Mouse (Mus musculus) naive thymus-derived CD4-positive, alpha-beta T cell, adult 5 months (primary cell): ENCODE results near the gene Krtap4-1. TPM values are rescaled to one million over a fixed set of nuclear protein-coding genes. Genes with fewer than 3 reads are reported as not detected.

Source experiments
- polyA plus RNA-seq: library from polyadenylated mRNA; unstranded; fragments of 100-300 nt; shearing (Covaris generic); gene quantifications from one replicate; pipeline ENCODE4 v1.2.1, GENCODE M21; 2017

The Krtap4-1 gene
- polyA plus RNA-seq = not detected

GRCm38 (mm10) chr11:99628138-99628537, at the start of gene Krtap4-1:
Gene Krtap4-1 (minus strand): TSS chr11:99628238.

GRCm38 (mm10) chr11:99665860-99666259, 37.8 kb upstream of the Krtap4-1 start, which contains the start of gene Krtap4-6:
Gene Krtap4-6 (minus strand): TSS chr11:99665960.

DNA sequence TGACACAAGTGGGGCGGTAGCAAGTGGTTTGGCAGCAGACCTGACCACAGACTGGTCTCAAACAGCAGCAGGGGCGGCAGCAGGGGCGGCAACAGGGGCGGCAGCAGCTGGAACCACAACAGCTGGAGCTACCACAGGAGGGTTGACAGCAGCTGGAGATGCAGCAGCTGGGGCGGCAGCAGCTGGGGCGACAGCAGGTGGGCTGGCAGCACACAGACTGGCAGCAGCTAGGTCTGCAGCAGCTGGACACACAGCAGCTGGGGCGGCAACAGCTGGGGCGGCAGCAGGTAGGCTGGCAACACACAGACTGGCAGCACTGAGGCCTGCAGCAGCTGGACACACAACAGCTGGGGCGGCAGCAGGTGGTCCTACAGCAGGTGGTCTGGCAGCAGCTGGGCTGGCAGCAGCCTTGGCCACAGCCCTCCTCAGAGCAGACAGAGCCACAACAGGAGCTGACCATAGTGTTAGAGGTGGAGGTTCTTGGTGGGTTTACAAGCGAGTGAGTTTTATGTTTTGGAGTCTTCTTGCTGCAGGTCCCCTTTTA, 30.5 kb upstream of the Krtap4-1 start, which contains the start of gene Gm11563:
Gm11563 (minus strand) TSS at position 494 of the 544 bp plus-strand sequence.

GRCm38 (mm10) chr11:99650136-99650535, 22.1 kb upstream of the Krtap4-1 start, which contains the start of gene Gm11555:
Gene Gm11555 (minus strand): TSS chr11:99650236.

DNA sequence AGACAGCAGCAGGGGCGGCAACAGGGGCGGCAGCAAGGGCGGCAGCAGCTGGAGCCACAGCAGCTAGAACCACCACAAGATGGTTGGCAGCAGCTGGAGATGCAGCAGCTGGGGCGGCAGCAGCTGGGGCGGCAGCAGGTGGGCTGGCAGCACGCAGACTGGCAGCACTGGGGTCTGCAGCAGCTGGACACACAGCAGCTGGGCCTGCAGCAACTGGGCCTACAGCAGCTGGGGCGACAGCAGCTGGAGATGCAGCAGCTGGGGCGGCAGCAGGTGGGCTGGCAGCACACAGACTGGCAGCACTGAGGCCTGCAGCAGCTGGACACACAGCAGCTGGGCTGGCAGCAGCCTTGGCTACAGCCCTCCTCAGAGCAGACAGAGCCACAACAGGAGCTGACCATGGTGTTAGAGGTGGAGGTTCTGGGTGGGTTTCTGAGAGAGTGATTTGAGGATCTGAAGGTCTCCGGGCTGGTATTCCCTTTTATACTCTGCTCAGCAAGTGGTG, 15.6 kb upstream of the Krtap4-1 start, which contains the start of gene Krtap4-7:
Krtap4-7 (minus strand) TSS at position 455 of the 505 bp plus-strand sequence.

DNA sequence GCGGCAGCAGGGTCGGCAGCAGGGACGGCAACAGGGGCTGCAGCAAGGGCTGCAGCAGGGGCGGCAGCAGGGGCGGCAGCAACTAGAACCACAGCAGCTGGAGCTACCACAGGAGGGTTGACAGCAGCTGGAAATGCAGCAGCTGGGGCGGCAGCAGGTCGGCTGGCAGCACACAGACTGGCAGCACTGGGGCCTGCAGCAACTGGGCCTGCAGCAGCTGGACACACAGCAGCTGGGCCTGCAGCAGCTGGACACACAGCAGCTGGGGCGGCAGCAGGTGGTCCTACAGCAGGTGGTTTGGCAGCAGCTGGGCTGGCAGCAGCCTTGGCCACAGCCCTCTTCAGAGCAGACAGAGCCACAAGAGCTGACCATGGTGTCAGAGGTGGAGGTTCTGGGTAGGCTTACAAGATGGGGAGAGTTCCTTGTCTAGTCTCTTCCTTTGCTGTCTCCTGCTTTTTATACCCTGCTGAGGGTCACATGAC, 6.7 kb upstream of the Krtap4-1 start, which contains the start of gene Krtap4-2:
Krtap4-2 (minus strand) TSS at position 432 of the 482 bp plus-strand sequence.

GRCm38 (mm10) chr11:99620335-99620734, 7.7 kb downstream of the Krtap4-1 start, which contains the start of gene Gm11562:
Gene Gm11562 (minus strand): TSS chr11:99620435.

GRCm38 (mm10) chr11:99614796-99615363, 13.2 kb downstream of the Krtap4-1 start, which contains the start of gene Krtap2-4:
Gene Krtap2-4 (minus strand): TSS chr11:99614846.

DNA sequence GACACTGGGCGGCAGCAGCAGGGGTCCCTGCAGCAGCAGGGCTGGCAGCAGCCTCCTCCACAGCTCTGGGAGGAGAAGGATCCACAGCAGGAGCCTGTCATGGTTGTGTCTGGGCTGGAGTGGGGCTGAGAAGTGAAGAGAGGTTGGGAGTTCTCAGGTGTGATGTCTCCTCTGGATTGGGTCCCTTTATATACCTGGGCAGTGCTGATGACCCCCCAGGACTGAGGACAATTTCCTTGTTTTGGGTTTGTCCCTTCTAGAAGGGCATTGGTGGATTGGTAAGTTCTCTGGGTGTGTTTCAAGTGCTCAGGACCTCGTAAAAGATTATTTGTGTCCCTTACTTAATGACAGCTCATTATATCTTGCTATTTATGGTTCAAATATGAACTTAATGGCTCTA, 17.9 kb downstream of the Krtap4-1 start, which contains the start of gene Gm11937:
Gm11937 (minus strand) TSS at position 101 of the 400 bp plus-strand sequence.

GRCm38 (mm10) chr11:99603208-99603607, 24.8 kb downstream of the Krtap4-1 start, which contains the start of gene Gm11938:
Gene Gm11938 (minus strand): TSS chr11:99603308.

DNA sequence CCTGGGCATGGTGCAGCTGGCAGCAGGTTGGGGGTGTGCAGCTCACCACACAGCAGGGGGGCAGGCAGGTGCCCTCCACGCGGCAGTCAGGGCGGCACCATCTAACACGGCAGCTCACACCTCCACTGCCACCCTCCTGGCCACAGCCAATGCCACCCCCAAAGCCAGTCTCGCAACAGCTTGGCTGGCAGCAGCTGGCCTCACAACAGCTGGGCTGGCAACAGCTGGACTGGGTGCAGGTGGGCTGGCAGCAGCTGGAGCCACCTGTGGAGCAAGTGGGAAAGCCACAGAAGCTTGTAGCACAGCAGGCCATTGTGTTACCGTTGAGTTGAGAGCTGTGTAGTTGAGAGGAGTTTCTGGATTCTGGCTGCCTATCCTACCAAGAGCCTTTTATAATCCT, 30.3 kb downstream of the Krtap4-1 start, which contains the start of gene Krtap9-3:
Krtap9-3 (minus strand) TSS at position 364 of the 400 bp plus-strand sequence.

GRCm38 (mm10) chr11:99590981-99591380, 37.1 kb downstream of the Krtap4-1 start, which contains the start of gene Krtap1-3:
Gene Krtap1-3 (minus strand): TSS chr11:99591339.

DNA sequence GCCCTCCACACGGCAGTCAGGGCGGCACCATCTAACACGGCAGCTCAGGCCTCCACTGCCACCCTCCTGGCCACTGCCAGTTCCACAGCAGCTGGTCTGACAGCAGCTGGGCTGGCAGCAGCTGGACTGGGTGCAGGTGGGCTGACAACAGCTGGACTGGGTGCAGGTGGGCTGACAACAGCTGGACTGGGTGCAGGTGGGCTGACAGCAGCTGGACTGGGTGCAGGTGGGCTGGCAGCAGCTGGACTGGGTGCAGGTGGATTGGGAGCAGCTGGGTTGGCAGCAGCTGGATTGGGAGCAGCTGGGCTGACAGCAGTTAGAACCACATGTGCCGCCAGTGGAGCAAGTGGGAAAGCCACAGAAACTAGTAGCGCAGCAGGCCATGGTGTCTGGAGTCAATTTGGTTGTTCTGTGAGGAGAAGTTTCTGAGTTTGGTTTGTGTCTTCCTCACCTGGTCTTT, 44.8 kb downstream of the Krtap4-1 start, which contains the start of gene Krtap1-4:
Krtap1-4 (minus strand) TSS at position 410 of the 460 bp plus-strand sequence.

DNA sequence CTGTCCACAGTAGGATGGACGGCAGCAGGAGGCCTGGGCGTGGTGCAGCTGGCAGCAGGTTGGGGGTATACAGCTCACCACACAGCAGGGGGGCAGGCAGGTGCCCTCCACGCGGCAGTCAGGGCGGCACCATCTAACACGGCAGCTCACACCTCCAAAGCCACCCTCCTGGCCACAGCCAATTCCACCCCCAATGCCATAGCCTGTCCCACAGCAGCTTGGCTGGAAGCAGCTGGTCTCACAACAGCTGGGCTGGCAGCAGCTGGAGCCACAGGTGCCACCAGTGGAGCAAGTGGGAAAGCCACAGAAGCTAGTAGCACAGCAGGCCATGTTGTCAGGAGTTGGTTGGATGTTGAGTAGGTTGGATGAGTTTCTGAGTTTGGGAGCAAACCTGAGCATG, 47.4 kb downstream of the Krtap4-1 start, which contains the start of gene Krtap1-5:
Krtap1-5 (minus strand) TSS at position 381 of the 400 bp plus-strand sequence.

Other genes starting within 250 kb of the Krtap4-1 start
- gene Krt10, start 238.9 kb downstream of the Krtap4-1 start, polyA plus RNA-seq = 8.2 TPM
- not detected for gene Krt12, start 206.0 kb downstream of the Krtap4-1 start, polyA plus RNA-seq
- gene Krt20, start 190.1 kb downstream of the Krtap4-1 start, polyA plus RNA-seq = not detected
- not detected for gene Krt23, start 135.1 kb downstream of the Krtap4-1 start, polyA plus RNA-seq
- gene Krt39, start 106.9 kb downstream of the Krtap4-1 start, polyA plus RNA-seq = not detected
- not detected for gene Krt40, start 85.1 kb downstream of the Krtap4-1 start, polyA plus RNA-seq
- not detected for gene Krtap3-3, start 77.4 kb downstream of the Krtap4-1 start, polyA plus RNA-seq
- gene Krtap3-2, start 71.4 kb downstream of the Krtap4-1 start, polyA plus RNA-seq = not detected
- not detected for gene Gm11939, start 68.8 kb downstream of the Krtap4-1 start, polyA plus RNA-seq
- not detected for gene Krtap3-1, start 61.6 kb downstream of the Krtap4-1 start, polyA plus RNA-seq
- gene Krtap1-5, start 47.2 kb downstream of the Krtap4-1 start, polyA plus RNA-seq = not detected
- gene Krtap1-4, start 44.6 kb downstream of the Krtap4-1 start, polyA plus RNA-seq = not detected
- not detected for gene Krtap1-3, start 36.9 kb downstream of the Krtap4-1 start, polyA plus RNA-seq
- gene Krtap9-3, start 30.1 kb downstream of the Krtap4-1 start, polyA plus RNA-seq = not detected
- gene Gm11938, start 24.9 kb downstream of the Krtap4-1 start, polyA plus RNA-seq = not detected
- gene Gm11937, start 18.0 kb downstream of the Krtap4-1 start, polyA plus RNA-seq = not detected
- not detected for gene Krtap2-4, start 13.4 kb downstream of the Krtap4-1 start, polyA plus RNA-seq
- gene Gm11562, start 7.8 kb downstream of the Krtap4-1 start, polyA plus RNA-seq = not detected
- not detected for gene Krtap4-2, start 6.8 kb upstream of the Krtap4-1 start, polyA plus RNA-seq
- gene Krtap4-7, start 15.9 kb upstream of the Krtap4-1 start, polyA plus RNA-seq = not detected
- gene Gm11555, start 22.0 kb upstream of the Krtap4-1 start, polyA plus RNA-seq = not detected
- not detected for gene Gm11563, start 30.7 kb upstream of the Krtap4-1 start, polyA plus RNA-seq
- not detected for gene Krtap4-6, start 37.7 kb upstream of the Krtap4-1 start, polyA plus RNA-seq
- not detected for gene Gm14190, start 62.5 kb upstream of the Krtap4-1 start, polyA plus RNA-seq
- gene Gm14180, start 106.1 kb upstream of the Krtap4-1 start, polyA plus RNA-seq = not detected
- not detected for gene Gm11595, start 144.7 kb upstream of the Krtap4-1 start, polyA plus RNA-seq
- gene Krtap4-8, start 152.5 kb upstream of the Krtap4-1 start, polyA plus RNA-seq = not detected
- gene Krtap4-9, start 157.0 kb upstream of the Krtap4-1 start, polyA plus RNA-seq = not detected
- not detected for gene Gm11596, start 165.2 kb upstream of the Krtap4-1 start, polyA plus RNA-seq
- gene Gm11569, start 170.7 kb upstream of the Krtap4-1 start, polyA plus RNA-seq = not detected
- gene Gm11554, start 176.2 kb upstream of the Krtap4-1 start, polyA plus RNA-seq = not detected
- gene Krtap4-13, start 181.7 kb upstream of the Krtap4-1 start, polyA plus RNA-seq = not detected
- not detected for gene Gm11564, start 187.4 kb upstream of the Krtap4-1 start, polyA plus RNA-seq
- gene 2300003K06Rik, start 209.8 kb upstream of the Krtap4-1 start, polyA plus RNA-seq = not detected
- gene Krtap4-16, start 223.4 kb upstream of the Krtap4-1 start, polyA plus RNA-seq = not detected
- not detected for gene Gm11568, start 229.7 kb upstream of the Krtap4-1 start, polyA plus RNA-seq
- gene Gm11559, start 236.2 kb upstream of the Krtap4-1 start, polyA plus RNA-seq = not detected
- gene Krtap9-1, start 245.2 kb upstream of the Krtap4-1 start, polyA plus RNA-seq = not detected